Mouse (Mus musculus): ENCODE results near the gene Kcnh4. TPM values are rescaled to one million over a fixed set of nuclear protein-coding genes. Genes with fewer than 3 reads are reported as not detected.
A peak's percentile ranks its signal among the peaks of the same experiment; 100 is the strongest.

Kcnh4 gene
- polyA plus RNA-seq, 1 experiment = not detected

- Histone ChIP-seq H3K79me2 (ENCODE audit: control insufficient read depth, insufficient read depth) (peaks cover 18% of the 10 kb centered on the region), H3K4me3 (ENCODE audit: insufficient read depth, poor library complexity, severe bottlenecking) (peak within 1 kb of the TSS; percentile 94), H3ac (ENCODE audit: control insufficient read depth, insufficient read length, low read depth) (peak within 1 kb of the TSS; percentile 82), H3K27me3 (ENCODE audit: control insufficient read depth, insufficient read depth, insufficient read length) (no peaks in the 10 kb centered on the region), H3K79me3 (ENCODE audit: low read depth) (peaks cover 9% of the 10 kb centered on the region), H3K36me3 (ENCODE audit: control insufficient read depth, insufficient read depth) (peaks cover 65% of the 10 kb centered on the region)
- TF ChIP-seq USF1 (IDR thresholded peaks at IDR 0.05; ENCODE audit: low read depth) (no peak), CTCF (IDR thresholded peaks at IDR 0.05; ENCODE audit: control insufficient read depth, insufficient read depth, insufficient read length) (no peak), MYOD1 (IDR thresholded peaks at IDR 0.05; ENCODE audit: control insufficient read depth, insufficient read length, low read depth) (no peak), MAX (IDR thresholded peaks at IDR 0.05) (peak; percentile 93), FOSL1 (IDR thresholded peaks at IDR 0.05; ENCODE audit: insufficient read depth, low read length, poor library complexity, severe bottlenecking) (no peak)
These were observed 47.7 kb downstream of the Kcnh4 start, which contains the start of gene Kat2a for GRCm38 (mm10) chr11:100711783-100712615. TSS of gene Kat2a (minus strand) at chr11:100712465.

- no peak overlapping the region for H3ac ChIP-seq (ENCODE audit: control insufficient read depth, insufficient read length, low read depth)
- H3K79me3 ChIP-seq (ENCODE audit: low read depth) = peaks cover 9% of the 10 kb centered on the region
- no peak overlapping the region for H3K4me3 ChIP-seq (ENCODE audit: insufficient read depth, poor library complexity, severe bottlenecking)
- no peaks in the 10 kb centered on the region for H3K27me3 ChIP-seq (ENCODE audit: control insufficient read depth, insufficient read depth, insufficient read length)
- TF ChIP-seq FOSL1 (IDR thresholded peaks at IDR 0.05; ENCODE audit: insufficient read depth, low read length, poor library complexity, severe bottlenecking) (no peak), MYOG (IDR thresholded peaks at IDR 0.05; ENCODE audit: control insufficient read depth, extremely low read depth, insufficient read length) (no peak), MYOD1 (IDR thresholded peaks at IDR 0.05; ENCODE audit: control insufficient read depth, insufficient read length, low read depth) (no peak), CTCF (IDR thresholded peaks at IDR 0.05; ENCODE audit: control insufficient read depth, insufficient read depth, insufficient read length) (no peak), USF1 (IDR thresholded peaks at IDR 0.05; ENCODE audit: low read depth) (no peak), MAX (IDR thresholded peaks at IDR 0.05) (no peak), CEBPB (IDR thresholded peaks at IDR 0.05; ENCODE audit: low read depth) (no peak)
- peaks cover 18% of the 10 kb centered on the region for H3K79me2 ChIP-seq (ENCODE audit: control insufficient read depth, insufficient read depth)
- H3K36me3 ChIP-seq (ENCODE audit: control insufficient read depth, insufficient read depth) = peaks cover 66% of the 10 kb centered on the region
These were observed 48.8 kb downstream of the Kcnh4 start for GRCm38 (mm10) chr11:100710977-100711376.

GRCm38 (mm10) chr11:100710528-100710927, 49.2 kb downstream of the Kcnh4 start:
- TF ChIP-seq MAX (IDR thresholded peaks at IDR 0.05) = no peak
- no peak for TF ChIP-seq CEBPB (IDR thresholded peaks at IDR 0.05; ENCODE audit: low read depth)
- TF ChIP-seq MYOG (IDR thresholded peaks at IDR 0.05; ENCODE audit: control insufficient read depth, extremely low read depth, insufficient read length) = no peak
- no peak for TF ChIP-seq USF1 (IDR thresholded peaks at IDR 0.05; ENCODE audit: low read depth)
- no peak for TF ChIP-seq CTCF (IDR thresholded peaks at IDR 0.05; ENCODE audit: control insufficient read depth, insufficient read depth, insufficient read length)
- no peak for TF ChIP-seq MYOD1 (IDR thresholded peaks at IDR 0.05; ENCODE audit: control insufficient read depth, insufficient read length, low read depth)
- no peak for TF ChIP-seq FOSL1 (IDR thresholded peaks at IDR 0.05; ENCODE audit: insufficient read depth, low read length, poor library complexity, severe bottlenecking)
- Histone ChIP-seq H3ac (ENCODE audit: control insufficient read depth, insufficient read length, low read depth) (no peak overlapping the region), H3K4me3 (ENCODE audit: insufficient read depth, poor library complexity, severe bottlenecking) (no peak overlapping the region), H3K27me3 (ENCODE audit: control insufficient read depth, insufficient read depth, insufficient read length) (no peaks in the 10 kb centered on the region), H3K79me3 (ENCODE audit: low read depth) (peaks cover 9% of the 10 kb centered on the region), H3K36me3 (ENCODE audit: control insufficient read depth, insufficient read depth) (peaks cover 69% of the 10 kb centered on the region), H3K79me2 (ENCODE audit: control insufficient read depth, insufficient read depth) (peaks cover 18% of the 10 kb centered on the region)

GRCm38 (mm10) chr11:100709201-100709810, 50.4 kb downstream of the Kcnh4 start:
- H3K27me3 ChIP-seq (ENCODE audit: control insufficient read depth, insufficient read depth, insufficient read length) = no peaks in the 10 kb centered on the region
- no peak overlapping the region for H3ac ChIP-seq (ENCODE audit: control insufficient read depth, insufficient read length, low read depth)
- H3K79me2 ChIP-seq (ENCODE audit: control insufficient read depth, insufficient read depth) = peaks cover 18% of the 10 kb centered on the region
- TF ChIP-seq MYOG (IDR thresholded peaks at IDR 0.05; ENCODE audit: control insufficient read depth, extremely low read depth, insufficient read length) = no peak
- TF ChIP-seq CTCF (IDR thresholded peaks at IDR 0.05; ENCODE audit: control insufficient read depth, insufficient read depth, insufficient read length) = no peak
- no peak for TF ChIP-seq MYOD1 (IDR thresholded peaks at IDR 0.05; ENCODE audit: control insufficient read depth, insufficient read length, low read depth)
- no peak for TF ChIP-seq FOSL1 (IDR thresholded peaks at IDR 0.05; ENCODE audit: insufficient read depth, low read length, poor library complexity, severe bottlenecking)
- no peak for TF ChIP-seq MAX (IDR thresholded peaks at IDR 0.05)
- no peak for TF ChIP-seq CEBPB (IDR thresholded peaks at IDR 0.05; ENCODE audit: low read depth)
- TF ChIP-seq USF1 (IDR thresholded peaks at IDR 0.05; ENCODE audit: low read depth) = no peak
- H3K4me3 ChIP-seq (ENCODE audit: insufficient read depth, poor library complexity, severe bottlenecking) = no peak overlapping the region
- H3K36me3 ChIP-seq (ENCODE audit: control insufficient read depth, insufficient read depth) = peaks cover 74% of the 10 kb centered on the region
- H3K79me3 ChIP-seq (ENCODE audit: low read depth) = peaks cover 9% of the 10 kb centered on the region

GRCm38 (mm10) chr11:100705095-100705747, 54.5 kb downstream of the Kcnh4 start:
- Histone ChIP-seq H3K79me2 (ENCODE audit: control insufficient read depth, insufficient read depth) (no peaks in the 10 kb centered on the region), H3K79me3 (ENCODE audit: low read depth) (peaks cover 3% of the 10 kb centered on the region), H3K27me3 (ENCODE audit: control insufficient read depth, insufficient read depth, insufficient read length) (no peaks in the 10 kb centered on the region), H3ac (ENCODE audit: control insufficient read depth, insufficient read length, low read depth) (no peak overlapping the region), H3K4me3 (ENCODE audit: insufficient read depth, poor library complexity, severe bottlenecking) (no peak overlapping the region), H3K36me3 (ENCODE audit: control insufficient read depth, insufficient read depth) (peaks cover 58% of the 10 kb centered on the region)
- TF ChIP-seq MYOG (IDR thresholded peaks at IDR 0.05; ENCODE audit: control insufficient read depth, extremely low read depth, insufficient read length) = no peak
- TF ChIP-seq CEBPB (IDR thresholded peaks at IDR 0.05; ENCODE audit: low read depth) = no peak
- no peak for TF ChIP-seq FOSL1 (IDR thresholded peaks at IDR 0.05; ENCODE audit: insufficient read depth, low read length, poor library complexity, severe bottlenecking)
- TF ChIP-seq CTCF (IDR thresholded peaks at IDR 0.05; ENCODE audit: control insufficient read depth, insufficient read depth, insufficient read length) = no peak
- TF ChIP-seq MYOD1 (IDR thresholded peaks at IDR 0.05; ENCODE audit: control insufficient read depth, insufficient read length, low read depth) = no peak
- TF ChIP-seq USF1 (IDR thresholded peaks at IDR 0.05; ENCODE audit: low read depth) = no peak
- no peak for TF ChIP-seq MAX (IDR thresholded peaks at IDR 0.05)

Data from C2C12 (cell line).